Mouse (Mus musculus): ENCODE measurements around the gene Scaf4.

Gene Scaf4

DNA sequence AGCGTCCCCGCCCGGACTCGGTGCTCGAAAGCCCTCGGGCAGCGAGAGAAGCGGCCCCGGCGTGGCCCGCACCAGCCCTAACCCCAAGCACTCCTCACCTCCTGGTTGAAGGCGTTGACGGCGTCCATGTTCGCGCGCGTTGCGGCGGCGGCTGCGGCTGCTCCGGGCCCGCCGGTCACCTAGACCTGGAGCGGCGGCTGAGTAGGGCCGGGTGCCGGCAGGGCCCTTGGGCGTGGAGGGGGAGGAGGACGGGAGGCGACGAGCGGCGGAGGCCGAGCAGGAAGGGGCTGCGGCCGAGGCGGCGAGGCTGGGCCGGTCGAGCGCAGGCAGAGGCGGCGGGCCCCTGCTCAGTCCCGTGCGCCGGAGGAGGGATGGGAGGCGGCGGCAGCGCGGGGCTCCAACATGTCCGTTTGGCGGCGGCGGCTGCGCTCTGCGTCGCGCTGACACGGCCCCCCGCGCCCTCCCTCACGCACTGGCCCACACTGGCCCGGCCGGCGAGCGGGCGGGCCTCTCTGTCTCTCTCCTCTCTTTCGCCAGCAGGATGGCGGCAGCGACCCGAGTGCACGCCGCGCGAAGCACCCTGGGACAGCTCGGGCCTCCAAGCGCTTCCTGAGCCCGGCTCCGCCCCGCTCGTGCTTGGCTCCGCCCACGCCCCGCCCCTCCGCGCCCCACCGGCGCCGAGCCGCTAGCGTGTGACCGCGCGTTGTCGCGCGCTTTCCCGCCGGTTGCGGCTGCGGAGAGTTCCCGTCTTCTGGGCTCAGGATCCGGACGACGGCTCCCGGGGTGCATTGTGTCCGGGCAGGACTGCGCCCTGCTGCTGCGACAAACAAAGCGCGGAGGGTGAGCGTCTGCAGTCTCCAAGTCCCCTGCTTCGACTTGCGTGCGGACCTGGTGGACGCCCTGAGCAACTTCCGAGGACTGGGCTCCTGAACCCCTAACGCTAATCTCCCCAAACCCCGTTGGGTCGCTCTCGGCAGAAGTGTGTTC lies at the start of gene Scaf4:
Scaf4 (minus strand) TSS at position 599 of the 987 bp plus-strand sequence.
- peak; percentile 96 for DNase-seq (ENCODE audit: extremely low spot score)

DNA sequence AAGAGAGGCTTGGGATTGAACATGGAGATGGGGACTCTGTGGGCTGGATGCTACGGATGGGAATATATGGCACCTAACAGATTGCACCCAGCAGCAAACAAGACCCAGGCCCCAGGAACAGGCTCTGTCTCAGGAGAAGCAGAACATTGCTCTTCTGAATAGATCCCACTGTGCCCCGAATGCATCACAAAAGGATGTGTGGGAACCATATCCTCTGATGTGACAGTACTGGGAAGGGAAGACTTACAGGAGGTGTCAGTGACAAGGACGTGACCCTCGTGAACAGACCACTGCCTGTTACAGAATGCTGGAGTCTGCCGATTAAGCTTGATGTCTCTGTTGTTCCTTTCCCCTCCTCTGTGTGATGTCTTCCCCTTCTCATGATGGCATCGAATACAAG lies 48.2 kb upstream of the Scaf4 start:
- no peak for DNase-seq (ENCODE audit: extremely low spot score)

DNA sequence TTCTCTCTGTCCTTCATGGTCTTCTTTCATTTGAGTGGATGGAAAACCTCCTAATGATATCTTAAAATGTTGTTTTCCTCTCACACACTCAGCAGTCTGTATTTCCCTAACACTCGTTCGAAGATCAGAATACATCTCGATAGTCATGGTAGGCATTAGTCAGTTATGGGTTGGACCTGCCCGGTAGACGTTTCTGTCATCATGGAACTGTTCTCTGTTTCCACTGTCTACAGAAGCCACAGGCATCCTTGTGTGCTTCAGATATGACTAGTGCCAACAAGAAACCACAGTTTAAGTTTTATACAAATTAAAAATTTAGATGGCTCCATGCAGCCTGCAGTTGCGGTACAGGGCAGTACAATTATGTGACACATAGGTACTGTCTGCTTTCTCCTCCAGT lies 46.7 kb upstream of the Scaf4 start:
- no peak for DNase-seq (ENCODE audit: extremely low spot score)

DNA sequence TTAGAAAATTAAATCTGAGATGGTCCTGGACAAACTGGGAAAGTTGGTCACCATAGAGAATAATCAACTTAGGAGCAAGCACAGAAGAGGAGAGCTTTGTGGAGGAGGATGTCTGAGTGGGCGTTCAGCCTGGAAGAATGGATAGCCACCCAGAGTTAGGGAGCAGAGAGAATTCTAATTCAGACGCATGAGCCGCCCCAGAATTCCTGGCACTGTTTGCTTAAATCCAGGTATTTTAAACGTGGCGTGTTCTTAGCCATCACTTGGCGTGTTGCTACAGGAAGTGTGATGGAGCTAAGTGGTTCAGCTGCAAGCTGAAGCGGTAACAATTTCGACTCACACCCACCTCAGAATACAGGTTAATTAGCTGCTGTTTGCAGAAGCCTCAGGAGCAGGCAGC lies 45.2 kb upstream of the Scaf4 start:
- no peak for DNase-seq (ENCODE audit: extremely low spot score)

DNA sequence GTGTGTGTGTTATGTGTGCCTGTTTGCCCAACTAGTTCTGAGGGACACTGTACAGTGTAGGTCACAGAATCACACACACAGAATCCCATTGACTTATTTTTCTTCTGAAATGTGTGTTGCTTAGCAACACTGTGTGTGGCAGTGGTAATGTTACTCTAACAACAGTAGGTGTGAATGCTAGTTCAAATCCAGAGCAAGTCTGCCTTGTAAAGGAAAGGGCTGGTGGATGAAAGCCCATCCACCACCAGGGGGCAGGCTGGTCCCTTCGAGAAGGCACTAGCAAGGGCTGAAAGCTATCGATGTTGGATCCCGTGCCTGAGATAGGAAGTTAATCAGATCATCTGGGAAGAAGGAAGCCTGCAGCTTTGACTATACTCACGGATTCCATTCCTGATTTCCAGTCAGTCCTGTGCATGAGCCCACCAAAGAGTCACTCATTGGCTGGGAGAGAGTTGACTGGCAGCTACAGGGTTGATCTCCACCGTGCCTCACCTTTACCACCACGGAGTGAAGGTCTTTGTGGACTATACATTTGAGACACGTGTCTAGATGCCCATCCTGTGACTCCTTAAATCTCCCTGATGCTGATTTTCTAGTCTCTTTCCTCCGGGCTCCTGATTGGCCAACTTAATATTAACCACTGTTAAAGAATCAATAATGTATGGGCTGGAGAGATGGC lies 38.7 kb upstream of the Scaf4 start:
- DNase-seq (ENCODE audit: extremely low spot score): peak; percentile 76

DNA sequence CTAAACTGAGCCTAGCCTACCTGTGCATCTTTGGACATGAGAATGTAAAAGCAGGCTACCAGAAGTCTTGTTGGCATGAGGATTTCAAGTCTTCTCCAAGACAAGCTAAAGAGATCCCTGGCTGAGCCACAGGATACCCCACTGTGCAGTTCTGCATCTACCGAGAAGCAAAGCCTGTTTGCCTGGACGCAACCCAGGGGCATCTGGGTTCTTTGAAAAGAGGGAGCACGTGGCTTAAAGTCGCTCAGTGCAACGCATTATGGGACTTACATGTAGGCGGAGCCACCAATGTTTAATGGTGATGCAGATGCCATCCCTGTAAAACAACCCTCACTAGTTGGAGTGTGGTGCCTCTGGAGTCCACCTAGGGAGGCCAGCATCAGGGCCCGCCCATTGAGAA lies 35.0 kb upstream of the Scaf4 start:
- DNase-seq (ENCODE audit: extremely low spot score): no peak

DNA sequence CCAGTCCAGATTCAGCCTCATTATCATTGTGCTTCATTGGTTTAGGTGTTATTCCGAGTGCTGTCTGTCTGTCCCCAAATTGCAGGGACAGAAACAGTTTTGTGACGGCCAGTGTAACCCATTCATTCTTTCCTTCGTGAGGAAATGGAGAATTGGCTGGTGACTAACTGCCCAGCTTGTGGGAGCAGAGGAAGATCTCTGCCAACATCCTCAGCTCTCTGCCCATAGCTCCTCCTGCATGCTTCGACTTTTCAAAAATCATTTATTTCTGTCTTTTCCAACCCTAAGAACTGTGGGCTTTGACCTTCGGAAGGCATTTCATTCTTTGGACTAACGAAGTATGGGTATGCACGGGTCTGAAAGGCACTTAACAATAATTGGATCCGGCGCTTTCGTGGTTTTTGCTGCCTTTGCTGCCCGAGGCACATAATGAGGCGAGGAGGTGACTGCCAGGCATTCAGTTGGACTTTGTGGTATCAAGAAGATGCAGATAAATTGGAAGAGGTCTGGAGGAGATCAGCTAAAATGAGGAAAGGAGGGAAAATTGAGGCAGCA lies 34.1 kb upstream of the Scaf4 start:
- DNase-seq (ENCODE audit: extremely low spot score): no peak

DNA sequence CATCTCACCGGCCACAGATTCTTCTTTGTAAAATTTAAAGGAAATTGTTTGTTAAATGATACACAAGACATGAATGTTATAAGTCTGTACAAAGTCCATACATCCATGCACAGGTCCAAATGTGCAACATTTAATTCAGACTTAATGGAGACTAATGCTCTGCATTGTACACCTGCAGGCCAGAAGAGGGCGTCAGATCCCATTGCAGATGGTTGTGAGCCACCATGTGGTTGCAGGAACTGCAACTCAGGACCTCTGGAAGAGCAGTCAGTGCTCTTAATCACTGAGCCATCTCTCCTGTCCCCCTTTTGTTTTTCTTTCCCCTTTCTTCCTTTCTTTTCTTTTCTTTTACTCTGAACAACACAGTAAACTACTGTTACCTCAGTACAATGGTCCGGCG lies 33.5 kb upstream of the Scaf4 start:
- DNase-seq (ENCODE audit: extremely low spot score): no peak

DNA sequence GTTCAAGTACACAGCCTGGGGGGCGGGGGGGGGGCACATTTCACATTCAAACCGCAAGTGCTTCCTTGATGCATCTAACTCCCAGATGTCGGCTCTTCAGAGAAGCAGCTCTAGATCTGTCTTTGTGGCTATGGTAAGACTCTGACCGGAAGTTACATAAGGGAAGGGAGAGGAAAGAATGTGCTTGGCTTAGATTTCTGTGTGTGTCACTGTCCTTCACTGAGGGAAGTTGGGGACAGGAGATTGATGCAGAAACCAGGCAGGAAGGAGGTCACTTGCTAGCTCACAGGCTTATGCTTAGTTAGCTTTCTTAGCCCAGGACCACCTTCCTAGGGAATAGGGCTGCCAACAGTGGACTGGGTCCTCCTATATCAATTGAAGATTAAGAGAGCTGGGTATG lies 31.6 kb upstream of the Scaf4 start:
- DNase-seq (ENCODE audit: extremely low spot score): no peak

DNA sequence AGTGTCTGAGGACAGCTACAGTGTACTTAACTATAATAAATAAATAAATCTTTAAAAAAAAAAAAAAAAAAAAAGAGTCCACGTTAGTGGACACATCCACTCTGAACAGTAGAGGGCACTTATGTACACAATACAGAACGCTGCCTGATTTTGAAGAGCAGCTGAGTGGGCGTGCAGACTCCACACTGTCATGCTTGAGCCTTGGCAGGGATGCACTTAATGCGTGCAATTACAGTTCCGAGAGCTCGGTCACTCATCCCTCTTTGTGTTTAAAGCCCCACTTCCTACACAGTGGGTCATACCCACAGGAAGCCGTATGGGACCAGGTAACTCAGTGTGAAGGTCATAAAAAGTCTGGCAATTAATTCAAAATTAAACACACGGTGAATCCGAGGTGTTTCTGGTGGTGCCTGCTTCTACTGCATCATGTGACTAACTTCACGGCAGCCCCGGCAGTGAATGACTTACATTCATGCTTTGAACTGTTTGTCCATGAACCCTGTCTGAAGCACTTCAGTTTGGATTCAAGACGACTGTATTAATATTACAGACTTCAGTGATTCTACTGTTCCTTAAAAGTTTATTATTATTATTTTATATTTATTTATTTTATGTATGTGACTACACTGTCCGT lies 28.3 kb upstream of the Scaf4 start:
- no peak for DNase-seq (ENCODE audit: extremely low spot score)

DNA sequence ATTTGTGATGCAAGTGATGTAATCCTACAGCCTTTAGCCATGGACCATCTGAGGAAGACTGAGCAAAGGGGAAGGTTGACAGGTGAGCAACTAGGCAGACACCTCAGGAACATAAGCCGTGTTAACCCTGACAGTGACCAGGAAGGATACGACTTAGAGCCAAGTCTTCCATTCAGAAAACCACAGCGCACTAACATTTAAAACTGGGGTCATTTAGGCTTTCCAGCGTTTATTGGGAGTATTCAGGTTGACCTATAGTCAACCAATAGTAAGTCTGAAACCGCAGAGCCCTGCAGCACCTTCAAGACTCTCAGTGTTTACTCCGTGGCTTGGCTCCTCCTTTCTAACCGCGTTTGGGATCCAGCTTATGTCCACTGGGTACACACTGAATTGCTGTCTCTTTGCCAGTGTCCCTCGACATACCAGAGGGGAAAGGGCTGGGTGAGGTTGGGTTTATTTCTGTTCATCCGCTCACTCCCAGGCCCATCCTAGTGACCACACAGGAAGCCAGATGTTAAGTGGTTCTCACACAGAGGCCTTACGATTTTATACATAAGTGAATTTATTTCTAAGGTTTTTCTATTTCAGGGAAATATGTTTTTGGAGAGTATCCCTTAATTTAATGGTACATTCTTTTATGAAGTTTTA lies 26.3 kb upstream of the Scaf4 start:
- DNase-seq (ENCODE audit: extremely low spot score): no peak

DNA sequence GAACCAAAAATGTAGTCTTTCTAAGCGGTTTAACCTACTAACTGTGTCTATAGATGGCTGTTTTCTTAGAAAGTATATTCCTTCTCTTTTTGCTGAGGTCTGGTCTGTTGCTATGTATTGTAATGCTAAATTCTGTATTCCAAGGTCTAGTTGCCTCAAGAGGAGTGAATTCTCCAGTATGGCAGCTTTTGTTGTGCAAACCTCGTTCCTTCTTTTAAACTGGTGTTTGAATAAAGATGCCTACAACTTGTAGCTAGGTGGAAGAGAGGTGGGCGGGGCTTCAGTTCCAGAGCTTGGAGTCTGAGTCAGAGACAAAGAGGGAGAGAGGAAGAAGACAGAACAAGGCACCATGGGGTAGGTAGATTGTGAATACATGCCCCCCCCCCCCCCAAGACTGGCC lies 25.5 kb upstream of the Scaf4 start:
- no peak for DNase-seq (ENCODE audit: extremely low spot score)

DNA sequence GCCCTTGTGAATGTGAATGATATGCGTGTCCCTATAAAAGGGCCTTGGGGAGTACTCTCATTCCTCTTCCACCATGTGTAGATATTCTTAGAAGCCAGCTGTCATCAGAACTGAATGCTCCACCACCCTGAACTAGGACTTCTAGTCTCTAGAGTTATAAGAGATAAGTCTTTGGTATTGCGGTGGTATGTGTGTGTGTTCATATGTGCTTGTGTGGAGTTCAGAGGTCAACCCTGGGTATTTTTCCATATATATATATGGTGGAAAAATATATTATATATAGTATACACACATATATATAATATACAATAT lies 19.6 kb upstream of the Scaf4 start:
- no peak for DNase-seq (ENCODE audit: extremely low spot score)

DNA sequence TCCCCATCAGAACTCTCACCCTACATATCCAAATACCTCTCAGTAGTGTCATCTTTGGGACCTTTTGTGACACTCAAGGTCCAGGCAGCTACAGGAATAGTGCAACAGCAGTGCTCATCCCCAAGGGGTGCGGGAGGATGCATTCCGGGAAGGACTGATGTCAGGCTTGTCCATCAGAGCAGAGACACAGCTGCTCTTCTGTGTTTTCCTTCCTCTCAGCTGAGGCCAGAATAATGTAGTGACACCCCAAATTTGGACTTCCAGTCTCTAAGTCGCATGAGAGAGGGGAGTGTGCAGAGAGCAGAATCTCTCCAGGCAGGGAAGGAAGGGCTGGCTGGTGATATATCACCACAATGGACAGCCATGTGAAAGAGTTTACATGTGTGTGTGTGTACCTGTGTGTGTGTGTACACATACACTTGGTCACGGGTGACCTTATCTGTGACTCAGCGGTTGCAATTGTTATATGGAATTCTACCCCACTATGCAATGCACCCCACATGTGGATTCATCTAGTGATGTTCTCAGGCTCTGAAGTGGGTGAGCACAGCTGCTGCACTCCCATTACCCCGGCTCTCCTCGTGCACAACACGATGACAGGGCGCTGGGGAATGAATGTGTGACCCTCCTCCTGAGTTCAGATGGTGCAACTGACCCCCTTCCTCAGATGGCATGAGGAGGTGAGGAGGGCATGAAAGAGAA lies 19.1 kb upstream of the Scaf4 start:
- no peak for DNase-seq (ENCODE audit: extremely low spot score)

DNA sequence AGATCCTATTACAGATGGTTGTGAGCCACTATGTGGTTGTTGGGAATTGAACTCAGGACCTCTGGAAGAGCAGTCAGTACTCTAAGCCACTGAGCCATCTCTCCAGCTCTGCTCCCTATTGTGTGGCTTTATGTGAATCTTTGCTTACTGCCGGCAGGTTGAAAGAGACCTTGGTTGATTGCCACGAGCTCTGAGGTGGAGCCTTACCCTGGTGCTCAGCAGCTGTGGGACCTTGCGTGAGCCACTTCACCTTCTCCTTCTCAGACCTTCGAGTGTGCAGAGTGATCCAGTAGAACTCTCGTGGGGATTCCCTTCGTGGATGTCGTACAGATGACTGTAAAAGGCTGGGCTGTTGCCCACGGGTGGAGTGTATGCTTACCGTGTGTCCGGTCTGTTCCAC lies 17.4 kb upstream of the Scaf4 start:
- no peak for DNase-seq (ENCODE audit: extremely low spot score)

DNA sequence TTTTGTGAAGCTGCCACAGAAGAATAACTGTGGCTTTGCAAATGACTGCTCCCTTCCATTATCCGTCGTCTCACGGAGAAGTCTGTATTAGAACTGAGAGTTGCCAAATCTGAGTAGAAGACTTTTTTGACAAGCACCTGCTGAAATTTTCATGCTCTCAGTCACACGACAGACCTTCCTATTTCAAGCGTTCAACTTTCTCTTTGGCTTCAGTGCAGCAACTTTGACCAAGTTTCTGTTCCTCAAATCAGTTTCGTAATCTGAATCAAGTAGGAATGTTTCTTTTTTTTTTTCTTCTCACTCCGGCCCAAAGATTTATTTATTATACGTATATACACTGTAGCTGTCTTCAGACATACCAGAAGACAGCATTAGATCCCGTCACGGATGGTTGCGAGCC lies 16.6 kb upstream of the Scaf4 start:
- DNase-seq (ENCODE audit: extremely low spot score): no peak

DNA sequence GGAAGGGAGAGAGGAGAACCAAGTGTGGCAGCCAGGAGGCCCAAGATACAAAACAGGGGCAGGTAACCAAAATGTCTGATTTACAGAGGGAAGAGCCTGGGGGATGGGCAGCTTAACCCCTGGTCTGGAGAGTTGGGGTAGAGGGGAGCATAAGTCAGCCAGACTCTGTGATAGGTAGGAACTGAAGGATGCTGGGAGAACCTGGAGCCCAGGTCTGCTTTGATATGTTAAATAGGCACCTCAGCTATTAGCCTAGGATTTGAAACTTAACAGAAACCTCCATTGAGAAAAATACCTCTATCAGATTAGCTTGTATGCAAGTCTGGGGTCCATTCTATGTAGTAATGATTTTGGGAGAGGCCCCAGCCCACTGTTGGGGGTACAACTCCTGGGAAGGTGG lies 15.3 kb upstream of the Scaf4 start:
- DNase-seq (ENCODE audit: extremely low spot score): no peak

DNA sequence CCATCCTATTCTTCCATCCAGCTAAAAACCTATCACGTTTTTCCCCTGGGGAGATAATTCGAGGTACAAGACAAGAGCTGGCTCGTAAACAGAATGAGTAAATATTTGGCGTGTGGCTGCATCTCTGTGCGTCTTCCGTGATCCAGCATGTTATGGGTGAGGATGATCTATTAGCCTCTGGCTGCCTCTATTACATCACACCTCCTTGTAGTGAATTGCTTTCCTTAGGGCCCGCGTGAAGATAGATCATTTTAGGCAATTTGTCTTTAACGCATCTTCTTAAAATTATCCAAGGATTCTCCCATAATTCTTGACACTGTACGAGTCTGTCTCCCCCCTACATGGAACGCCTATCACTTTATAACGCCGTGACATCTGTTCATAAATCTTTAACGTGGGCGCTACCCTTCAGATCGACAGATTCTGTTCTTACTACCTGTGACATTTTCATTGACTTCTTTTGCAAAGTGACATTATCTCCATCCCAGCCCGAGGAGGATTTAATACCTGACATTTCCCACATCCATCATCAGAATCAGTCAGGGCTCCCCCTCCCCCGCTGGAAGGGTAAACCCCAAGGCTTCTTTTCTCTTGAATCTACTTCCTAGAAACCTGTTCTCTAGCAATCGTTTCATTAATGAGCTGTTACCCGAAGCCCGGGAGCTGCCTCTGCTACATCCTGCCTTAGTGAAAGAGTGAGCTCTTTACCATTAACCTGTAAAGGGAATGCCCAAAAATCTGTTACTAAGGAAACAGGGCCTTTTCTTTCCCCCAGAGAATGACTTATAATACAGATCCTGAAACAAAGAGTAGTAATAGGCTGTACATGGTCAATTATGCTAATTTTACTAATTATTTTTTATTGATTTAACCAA lies 14.4 kb upstream of the Scaf4 start:
- no peak for DNase-seq (ENCODE audit: extremely low spot score)

DNA sequence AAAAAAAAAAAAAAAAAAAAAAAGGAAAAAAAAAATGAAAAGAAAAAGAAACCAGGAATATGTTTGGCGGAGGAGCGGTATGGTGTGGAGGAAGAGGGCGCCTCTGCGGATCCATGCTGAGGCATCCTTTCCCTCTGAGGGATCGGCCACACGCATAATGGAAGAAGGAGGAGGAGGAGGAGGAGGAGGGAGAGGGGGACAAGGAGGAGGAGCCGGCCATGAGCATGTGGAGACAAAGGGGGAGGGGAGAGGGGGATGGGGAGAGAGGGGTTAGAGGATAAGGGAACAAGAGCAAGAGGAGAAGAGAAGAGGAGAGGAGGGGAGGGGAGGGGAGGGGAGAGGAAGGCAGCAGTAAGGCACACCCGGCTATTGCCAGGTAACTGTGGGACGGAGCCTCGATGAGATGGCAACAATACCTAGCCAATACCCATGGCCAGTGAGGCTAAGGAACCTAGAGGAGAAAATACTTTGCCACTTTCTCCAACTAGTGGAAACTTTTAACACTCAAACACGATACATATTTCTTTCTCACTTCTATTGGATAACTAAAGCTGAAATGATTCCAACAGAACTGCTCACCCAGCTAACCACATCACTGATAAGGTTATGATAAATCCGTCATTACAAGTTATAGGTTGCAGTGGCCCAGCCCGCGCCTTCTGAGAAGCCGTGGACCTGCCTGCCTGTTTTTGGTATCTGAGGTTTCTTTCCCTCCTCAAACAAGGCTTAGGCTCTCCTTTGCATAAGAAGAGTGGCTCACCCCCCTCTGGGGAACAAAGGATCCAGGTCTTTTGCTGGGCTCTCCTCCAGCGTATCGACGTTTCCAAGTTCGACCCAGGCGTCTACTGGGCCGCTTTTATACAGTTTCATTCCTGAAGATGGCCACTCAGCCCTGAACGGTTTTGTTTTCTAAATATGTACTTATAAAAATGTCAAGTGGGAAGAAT lies 13.4 kb upstream of the Scaf4 start:
- peak; percentile 30 for DNase-seq (ENCODE audit: extremely low spot score)
